Mouse (Mus musculus) heart, embryonic 16.5 days (tissue): ENCODE results near the gene Pip4k2b. TPM values are rescaled to one million over a fixed set of nuclear protein-coding genes. Genes with fewer than 3 reads are reported as not detected.
A peak's percentile ranks its signal among the peaks of the same experiment; 100 is the strongest.

Experiments used
- ATAC-seq: fragments of 200-750 bp; cut with Nextera tagmentation; replicated peaks from 2 replicates; pipeline ENCODE4 v1.8.0; 2017; ENCODE audit warnings: moderate number of reproducible peaks; ENCODE audit not compliant: insufficient read depth, low FRiP score; ENCODE audit errors: extremely low read depth
- H3K27ac ChIP-seq: fragments of 300-500 bp; sonication (generic); 2 replicates; pipeline ENCODE4 v1.5.1; 2014; ENCODE audit warnings: mild to moderate bottlenecking, low read length, control low read depth, moderate library complexity
- H3K27me3 ChIP-seq: fragments of 300-500 bp; sonication (generic); 2 replicates; pipeline ENCODE4 v1.6.1; 2014; ENCODE audit warnings: low read length, mixed read lengths; ENCODE audit not compliant: control insufficient read depth, insufficient read depth
- H3K36me3 ChIP-seq: fragments of 300-500 bp; sonication (generic); 2 replicates; pipeline ENCODE4 v1.6.1; 2014; ENCODE audit not compliant: control insufficient read depth, insufficient read depth
- H3K4me1 ChIP-seq: fragments of 300-500 bp; sonication (generic); 2 replicates; pipeline ENCODE4 v1.6.1; 2014; ENCODE audit warnings: low read length, mixed read lengths; ENCODE audit not compliant: control insufficient read depth, insufficient read depth
- H3K4me2 ChIP-seq: fragments of 300-500 bp; sonication (generic); 2 replicates; pipeline ENCODE4 v1.6.1; 2014; ENCODE audit warnings: low read depth, mild to moderate bottlenecking, control low read depth, low read length
- H3K4me3 ChIP-seq: fragments of 300-500 bp; sonication (generic); 2 replicates; pipeline ENCODE4 v1.5.1; 2014; ENCODE audit warnings: mild to moderate bottlenecking, control low read depth, low read length
- H3K9ac ChIP-seq: fragments of 300-500 bp; sonication (generic); 2 replicates; pipeline ENCODE4 v1.6.1; 2014; ENCODE audit warnings: low read length, control low read depth
- H3K9me3 ChIP-seq: fragments of 300-500 bp; sonication (generic); replicated peaks from 2 replicates; pipeline ENCODE4 v1.6.1; 2016; ENCODE audit warnings: low read length; ENCODE audit not compliant: control insufficient read depth
- WGBS: fragments of 180-500 bp; shearing (Covaris S2); extraction: QIAGEN DNeasy Blood & Tissue Kit; methylation state at CpG from one replicate; pipeline ENCODE4 v1.1.7; 2014; 5-methylcytosine and 5-hydroxymethylcytosine counted together
- polyA plus RNA-seq: library from polyadenylated mRNA; unstranded; fragments of >200 nt; fragmentation: Nextera tagmentation; extraction: Ambion mirVana; gene quantifications from 2 replicates; pipeline ENCODE4 v1.2.1, GENCODE M21; 2015

Pip4k2b gene
- polyA plus RNA-seq, 1 experiment from 2014 or later: 0.81 TPM

DNA sequence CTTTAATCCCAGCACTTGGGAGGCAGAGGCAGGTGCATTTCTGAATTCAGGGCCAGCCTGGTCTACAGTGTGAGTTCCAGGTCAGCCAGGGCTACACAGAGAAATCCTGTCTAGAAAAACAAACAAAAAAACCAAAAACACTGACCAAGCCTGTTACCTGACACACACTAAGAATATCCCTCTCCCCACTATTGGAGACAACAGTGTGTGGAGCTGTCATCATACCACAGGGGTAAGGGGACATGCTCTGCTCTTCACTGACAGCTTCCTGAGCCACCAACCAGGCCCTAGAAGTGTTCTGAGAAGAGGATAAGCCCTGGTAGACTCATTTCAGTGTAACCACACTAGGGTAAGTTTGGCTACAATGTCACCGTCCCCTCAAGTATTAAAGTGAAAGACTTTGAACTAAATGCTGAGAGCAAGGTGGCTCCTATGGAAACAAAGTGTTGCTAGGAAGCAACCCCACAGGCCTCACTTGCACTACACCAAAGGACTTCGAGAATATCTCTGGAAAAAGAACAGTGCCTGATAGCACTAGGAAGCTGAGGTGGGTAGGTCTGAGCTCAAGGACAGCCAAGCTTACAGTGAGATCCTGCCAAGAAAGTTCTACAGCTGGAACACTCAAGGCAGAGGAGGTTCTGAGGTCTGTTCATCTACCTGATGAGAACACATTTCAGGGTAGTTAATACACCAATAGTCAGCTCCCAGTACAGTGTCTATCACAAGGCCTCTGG is 35.6 kb upstream of the Pip4k2b start:
- ATAC-seq: no peak
- 57% methylated on average over 2 of the region's 2 CpGs for WGBS

DNA sequence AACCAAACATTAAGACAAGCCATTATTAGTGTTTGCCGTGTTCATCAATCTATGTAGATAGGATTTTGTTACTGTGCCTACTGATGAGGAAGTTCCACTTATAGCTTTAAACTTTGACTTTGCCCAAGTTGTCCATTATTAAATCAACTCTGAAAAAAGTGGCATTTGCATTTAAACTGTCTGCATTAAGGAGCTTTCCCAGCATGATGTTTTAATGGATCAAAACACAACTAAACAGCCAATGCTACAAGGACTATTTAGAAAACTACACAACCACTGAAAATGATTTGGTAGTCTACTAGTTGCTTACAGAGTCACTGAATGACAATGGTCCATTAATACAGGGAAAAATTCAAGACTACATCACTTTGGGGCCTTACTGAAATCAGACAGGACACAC is 34.4 kb upstream of the Pip4k2b start:
- Histone ChIP-seq H3K4me3 (no peak overlapping the region), H3K27me3 (no peaks in the 10 kb centered on the region), H3K36me3 (peaks cover 42% of the 10 kb centered on the region), H3K9me3 (no peaks in the 10 kb centered on the region; the same call in 1 of the 2 replicates), H3K4me2 (no peak overlapping the region), H3K27ac (no peak overlapping the region), H3K9ac (no peak overlapping the region), H3K4me1 (peaks cover 18% of the 10 kb centered on the region)
- ATAC-seq: no peak
- WGBS: 83% methylated on average over 1 of the region's 1 CpGs

More for the DNA sequence above, 35.6 kb upstream of the Pip4k2b start:
- Histone ChIP-seq H3K9me3 (no peaks in the 10 kb centered on the region; the same call in 1 of the 2 replicates), H3K36me3 (peaks cover 42% of the 10 kb centered on the region), H3K4me1 (peaks cover 18% of the 10 kb centered on the region), H3K27ac (no peak overlapping the region), H3K9ac (peak overlapping the region; percentile 30; the same call in 1 of the 2 replicates), H3K4me2 (peak overlapping the region; percentile 86), H3K27me3 (no peaks in the 10 kb centered on the region), H3K4me3 (peak overlapping the region; percentile 94)

DNA sequence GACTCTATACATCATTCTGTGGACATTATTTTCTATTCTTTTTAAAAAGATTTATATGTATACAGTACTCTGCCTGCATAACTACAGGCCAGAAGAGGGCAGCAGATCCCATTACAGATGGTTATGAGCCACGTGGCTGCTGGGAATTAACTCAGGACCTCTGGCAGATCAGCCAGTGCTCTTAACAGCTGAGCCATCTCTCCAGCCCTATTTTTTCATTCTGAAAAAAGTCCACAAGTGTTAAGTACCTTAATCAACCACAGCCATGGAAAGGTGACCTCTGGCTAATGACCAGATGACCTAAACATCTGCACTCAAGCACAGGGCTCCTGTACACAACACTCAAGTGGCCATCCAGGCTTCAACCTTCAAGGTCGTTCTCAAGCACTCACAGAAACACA is 32.6 kb upstream of the Pip4k2b start:
- no peaks in the 10 kb centered on the region; the same call in 1 of the 2 replicates for H3K9me3 ChIP-seq
- H3K27ac ChIP-seq: no peak overlapping the region
- H3K9ac ChIP-seq: no peak overlapping the region
- H3K4me3 ChIP-seq: no peak overlapping the region
- no peaks in the 10 kb centered on the region for H3K27me3 ChIP-seq
- H3K4me2 ChIP-seq: no peak overlapping the region
- WGBS: 35% methylated on average over 2 of the region's 2 CpGs
- H3K4me1 ChIP-seq: peaks cover 13% of the 10 kb centered on the region
- peaks cover 42% of the 10 kb centered on the region for H3K36me3 ChIP-seq
- no peak for ATAC-seq

DNA sequence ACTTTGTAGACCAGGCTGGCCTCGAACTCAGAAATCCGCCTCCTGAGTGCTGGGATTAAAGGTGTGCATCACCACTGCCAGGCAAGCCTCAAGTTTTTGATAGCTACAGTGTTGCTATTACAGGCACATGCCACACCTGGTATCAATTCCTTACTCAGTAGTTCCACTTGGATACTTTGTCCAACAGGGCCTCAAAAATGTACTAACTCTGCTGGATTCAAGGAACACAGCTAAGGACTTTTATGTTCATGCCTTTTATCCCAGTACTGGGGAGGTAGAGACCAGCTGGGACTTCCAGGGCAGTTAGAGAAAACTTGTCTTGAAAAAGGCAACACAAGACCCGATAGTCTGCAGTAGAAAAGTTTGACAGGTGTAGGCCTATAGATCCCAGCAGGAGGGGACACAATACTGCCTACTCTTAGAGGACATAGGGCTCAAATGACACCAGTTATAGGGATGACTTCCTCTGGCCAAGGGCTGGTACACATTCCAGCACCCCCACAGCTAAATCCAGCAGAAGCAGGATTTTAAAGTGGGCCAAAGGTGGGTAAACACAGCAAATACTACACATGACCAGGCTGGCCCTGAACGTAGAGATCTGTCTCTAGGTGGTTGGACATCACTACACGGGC is 32.1 kb upstream of the Pip4k2b start:
- ATAC-seq: no peak
- no peak overlapping the region for H3K4me2 ChIP-seq
- H3K4me3 ChIP-seq: no peak overlapping the region
- H3K27me3 ChIP-seq: no peaks in the 10 kb centered on the region
- peaks cover 42% of the 10 kb centered on the region for H3K36me3 ChIP-seq
- peaks cover 13% of the 10 kb centered on the region for H3K4me1 ChIP-seq
- H3K9ac ChIP-seq: no peak overlapping the region
- no peak overlapping the region for H3K27ac ChIP-seq
- no peaks in the 10 kb centered on the region; the same call in 1 of the 2 replicates for H3K9me3 ChIP-seq
- WGBS: 59% methylated on average over 5 of the region's 5 CpGs

DNA sequence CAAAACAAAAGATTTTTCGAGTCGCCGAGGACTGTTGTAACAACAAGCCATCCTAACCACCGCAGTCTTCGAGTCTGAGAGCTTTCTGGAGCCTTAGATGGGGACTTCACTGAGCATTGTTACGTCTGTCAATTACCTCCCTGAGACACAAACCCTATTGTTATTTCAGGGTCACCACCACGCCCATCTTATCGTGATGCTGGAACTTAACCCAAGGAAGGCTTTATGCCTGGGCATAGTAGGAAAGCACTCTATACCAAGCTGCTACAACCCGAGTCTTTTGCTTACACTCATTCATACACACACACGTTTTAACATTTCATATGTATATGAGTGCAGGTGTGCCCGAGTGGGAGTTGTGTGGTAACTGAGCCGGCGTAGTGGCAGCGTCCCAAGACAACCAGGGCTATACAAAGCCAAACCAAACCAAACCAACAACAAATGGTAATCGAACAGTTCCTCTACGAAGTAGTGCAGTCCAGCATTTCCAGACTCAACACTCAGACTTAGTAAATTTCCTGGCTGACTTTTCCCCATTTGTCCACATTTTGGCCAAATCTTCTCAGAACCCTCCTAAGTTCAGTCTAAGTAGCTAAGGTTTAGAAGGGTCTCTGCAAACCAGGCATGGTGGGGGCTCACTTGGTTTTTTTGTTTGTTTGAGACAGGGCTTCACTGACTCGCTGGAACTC is 31.4 kb upstream of the Pip4k2b start, which contains the start of gene 1700001P01Rik:
TSS of gene 1700001P01Rik (minus strand) at position 111 of the 689 bp plus-strand sequence.
- Histone ChIP-seq H3K27me3 (no peaks in the 10 kb centered on the region), H3K4me2 (no peak within 1 kb of the TSS), H3K27ac (no peak within 1 kb of the TSS), H3K9me3 (no peaks in the 10 kb centered on the region; the same call in 1 of the 2 replicates), H3K4me1 (peaks cover 10% of the 10 kb centered on the region), H3K36me3 (peaks cover 41% of the 10 kb centered on the region), H3K9ac (no peak within 1 kb of the TSS), H3K4me3 (no peak within 1 kb of the TSS)
- WGBS: 51% methylated on average over 17 of the region's 17 CpGs
- no peak for ATAC-seq

DNA sequence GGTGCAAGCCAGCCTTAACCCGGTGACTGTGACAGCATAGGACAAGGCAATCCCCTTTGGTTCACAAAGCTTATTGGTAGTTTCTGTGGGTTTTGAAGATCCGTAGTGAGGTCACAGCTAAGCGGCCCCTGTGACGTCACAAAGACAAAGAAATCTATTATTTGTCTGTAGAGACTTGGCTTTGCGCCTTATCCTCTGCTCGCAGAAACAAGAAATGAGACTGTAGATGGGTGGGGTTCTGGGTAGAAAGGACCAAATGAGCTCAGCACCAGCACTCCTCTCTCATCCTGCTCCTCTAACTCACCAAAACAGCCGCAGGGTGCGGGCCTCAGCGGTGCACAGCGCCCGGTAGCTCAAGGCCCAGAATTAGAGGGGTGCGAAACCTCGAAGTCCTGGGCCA is 30.7 kb upstream of the Pip4k2b start:
- no peaks in the 10 kb centered on the region for H3K27me3 ChIP-seq
- no peaks in the 10 kb centered on the region; the same call in 1 of the 2 replicates for H3K9me3 ChIP-seq
- peaks cover 2% of the 10 kb centered on the region; the same call in 1 of the 2 replicates for H3K4me1 ChIP-seq
- H3K4me3 ChIP-seq: no peak overlapping the region
- no peak for ATAC-seq
- WGBS: 70% methylated on average over 13 of the region's 13 CpGs
- peaks cover 33% of the 10 kb centered on the region for H3K36me3 ChIP-seq
- no peak overlapping the region for H3K9ac ChIP-seq
- H3K4me2 ChIP-seq: no peak overlapping the region
- H3K27ac ChIP-seq: no peak overlapping the region

DNA sequence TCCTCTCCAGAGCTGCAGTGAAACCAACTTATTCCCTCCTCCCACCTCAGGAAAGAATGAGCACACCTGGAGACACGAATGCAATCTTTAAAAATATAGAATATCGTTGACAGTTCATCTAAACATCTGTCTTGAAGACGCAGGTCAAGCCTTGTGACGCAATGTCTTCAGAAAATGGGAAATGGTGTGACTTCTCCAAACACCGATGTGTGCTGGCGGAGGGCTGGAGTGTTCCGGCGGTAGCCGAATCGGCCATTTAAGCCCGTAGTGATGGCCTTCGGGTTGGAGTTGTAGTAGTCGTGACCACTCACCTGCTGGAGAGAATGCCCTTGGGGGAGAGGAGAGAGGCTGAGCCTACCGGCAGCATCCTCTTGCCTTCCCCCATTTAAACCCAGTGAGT is 26.9 kb upstream of the Pip4k2b start:
- H3K4me2 ChIP-seq: no peak overlapping the region
- H3K36me3 ChIP-seq: peaks cover under 1% of the 10 kb centered on the region; the same call in 1 of the 2 replicates
- 73% methylated on average over 14 of the region's 14 CpGs for WGBS
- H3K4me1 ChIP-seq: no peaks in the 10 kb centered on the region
- no peak overlapping the region for H3K4me3 ChIP-seq
- H3K9ac ChIP-seq: no peak overlapping the region
- no peaks in the 10 kb centered on the region for H3K9me3 ChIP-seq
- no peaks in the 10 kb centered on the region for H3K27me3 ChIP-seq
- H3K27ac ChIP-seq: no peak overlapping the region
- ATAC-seq: no peak

DNA sequence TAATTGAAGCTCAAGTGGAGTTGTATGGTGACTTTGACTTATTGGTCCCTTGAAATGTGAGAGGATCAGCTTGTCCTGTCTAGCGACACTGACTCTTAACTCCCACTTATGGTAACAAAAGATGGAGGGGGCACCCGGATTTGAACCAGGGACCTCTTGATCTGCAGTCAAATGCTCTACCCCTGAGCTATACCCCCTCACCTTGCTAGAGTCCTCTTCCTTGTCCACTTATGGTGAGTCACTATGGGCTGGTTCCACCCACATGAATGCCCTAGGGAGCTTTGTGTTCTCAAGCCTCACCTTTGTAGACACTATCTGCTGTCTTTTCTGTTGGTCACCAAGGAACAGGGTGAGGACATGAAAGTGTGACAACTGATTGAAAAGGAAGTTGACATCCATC is 25.2 kb upstream of the Pip4k2b start:
- H3K9ac ChIP-seq: no peak overlapping the region
- no peaks in the 10 kb centered on the region; the same call in 1 of the 2 replicates for H3K36me3 ChIP-seq
- no peak for ATAC-seq
- no peaks in the 10 kb centered on the region for H3K9me3 ChIP-seq
- H3K27me3 ChIP-seq: no peaks in the 10 kb centered on the region
- WGBS: 34% methylated on average over 2 of the region's 2 CpGs
- H3K4me3 ChIP-seq: no peak overlapping the region
- H3K4me1 ChIP-seq: peaks cover 9% of the 10 kb centered on the region
- H3K4me2 ChIP-seq: no peak overlapping the region
- no peak overlapping the region for H3K27ac ChIP-seq
